Mouse (Mus musculus) forebrain, embryonic 16.5 days (tissue): ENCODE data around the gene Arl16. TPM values are rescaled to one million over a fixed set of nuclear protein-coding genes. Genes with fewer than 3 reads are reported as not detected.

ENCODE experiments used
- ATAC-seq: fragments of 200-750 bp; cut with Nextera tagmentation; 2 replicates; pipeline ENCODE4 v1.8.0; 2017; ENCODE audit warnings: mild to moderate bottlenecking, moderate library complexity
- H3K27ac ChIP-seq: fragments of 300-500 bp; sonication (generic); 2 replicates; pipeline ENCODE4 v1.5.1; 2014; ENCODE audit warnings: low read length, control low read depth
- H3K27me3 ChIP-seq: fragments of 300-500 bp; sonication (generic); replicated peaks from 2 replicates; pipeline ENCODE4 v1.6.1; 2014; ENCODE audit warnings: low read length; ENCODE audit not compliant: control insufficient read depth, insufficient read depth
- H3K36me3 ChIP-seq: fragments of 300-500 bp; sonication (generic); 2 replicates; pipeline ENCODE4 v1.6.1; 2014; ENCODE audit not compliant: control insufficient read depth, insufficient read depth
- H3K4me1 ChIP-seq: fragments of 300-500 bp; sonication (generic); replicated peaks from 2 replicates; pipeline ENCODE4 v1.6.1; 2014; ENCODE audit warnings: low read length; ENCODE audit not compliant: control insufficient read depth, insufficient read depth
- H3K4me2 ChIP-seq: fragments of 300-500 bp; sonication (generic); 2 replicates; pipeline ENCODE4 v1.6.1; 2014; ENCODE audit warnings: mild to moderate bottlenecking, low read length, control low read depth
- H3K4me3 ChIP-seq: fragments of 300-500 bp; sonication (generic); replicated peaks from 2 replicates; pipeline ENCODE4 v1.5.1; 2014; ENCODE audit warnings: mild to moderate bottlenecking, low read length, control low read depth
- H3K9ac ChIP-seq: fragments of 300-500 bp; sonication (generic); replicated peaks from 2 replicates; pipeline ENCODE4 v1.6.1; 2014; ENCODE audit warnings: low read depth, low read length, control low read depth
- H3K9me3 ChIP-seq: fragments of 300-500 bp; sonication (generic); 2 replicates; pipeline ENCODE4 v1.6.1; 2016; ENCODE audit warnings: low read length; ENCODE audit not compliant: control insufficient read depth
- WGBS: fragments of 180-500 bp; shearing (Covaris S2); extraction: QIAGEN DNeasy Blood & Tissue Kit; methylation state at CpG from one replicate; pipeline ENCODE4 v1.1.7; 2014; 5-methylcytosine and 5-hydroxymethylcytosine counted together
- polyA plus RNA-seq: library from polyadenylated mRNA; unstranded; fragments of >200 nt; fragmentation: Nextera tagmentation; extraction: Ambion mirVana; gene quantifications from 2 replicates; pipeline ENCODE4 v1.2.1, GENCODE M21; 2015

Gene Arl16
- polyA plus RNA-seq, 1 experiment from 2014 or later, result 56.4 TPM

- Histone ChIP-seq H3K27ac (peak within 1 kb of the TSS; percentile 80), H3K27me3 (no peaks in the 10 kb centered on the region), H3K4me2 (peak within 1 kb of the TSS; percentile 98), H3K36me3 (peaks cover 10% of the 10 kb centered on the region), H3K9ac (peak within 1 kb of the TSS; percentile 99), H3K4me1 (peaks cover 22% of the 10 kb centered on the region), H3K4me3 (peak within 1 kb of the TSS; percentile 97), H3K9me3 (no peaks in the 10 kb centered on the region)
- ATAC-seq, result peak; percentile 96
- WGBS, result 5% methylated on average over 62 of the region's 62 CpGs
Measured at GRCm38 (mm10) chr11:120457772-120458751, 9.3 kb downstream of the Arl16 start, which contains the start of the genes Oxld1 and Ccdc137. Gene Oxld1, minus strand, starts transcription at chr11:120458068. Gene Ccdc137, plus strand, starts transcription at chr11:120458115.

GRCm38 (mm10) chr11:120457370-120457769 lies 10.0 kb downstream of the Arl16 start:
- WGBS, result 36% methylated on average over 14 of the region's 14 CpGs
- Histone ChIP-seq H3K27ac (peak overlapping the region; percentile 80), H3K4me2 (peak overlapping the region; percentile 98), H3K36me3 (peaks cover 8% of the 10 kb centered on the region), H3K27me3 (no peaks in the 10 kb centered on the region), H3K4me1 (peaks cover 22% of the 10 kb centered on the region), H3K9me3 (no peaks in the 10 kb centered on the region), H3K4me3 (peak overlapping the region; percentile 97), H3K9ac (peak overlapping the region; percentile 99)
- no peak for ATAC-seq

- WGBS, result 96% methylated on average over 7 of the region's 7 CpGs
- H3K4me2 ChIP-seq, result no peak overlapping the region
- no peak overlapping the region for H3K27ac ChIP-seq
- no peaks in the 10 kb centered on the region for H3K36me3 ChIP-seq
- no peak overlapping the region for H3K4me3 ChIP-seq
- ATAC-seq, result no peak
- H3K9me3 ChIP-seq, result no peaks in the 10 kb centered on the region
- no peaks in the 10 kb centered on the region for H3K27me3 ChIP-seq
- no peak overlapping the region for H3K9ac ChIP-seq
- peaks cover 22% of the 10 kb centered on the region for H3K4me1 ChIP-seq
Measured at GRCm38 (mm10) chr11:120455413-120455812, 12.0 kb downstream of the Arl16 start.

- Histone ChIP-seq H3K4me2 (no peak overlapping the region), H3K27me3 (no peaks in the 10 kb centered on the region), H3K9ac (no peak overlapping the region), H3K4me3 (no peak overlapping the region), H3K4me1 (peaks cover 22% of the 10 kb centered on the region), H3K36me3 (no peaks in the 10 kb centered on the region), H3K9me3 (no peaks in the 10 kb centered on the region), H3K27ac (no peak overlapping the region)
- ATAC-seq, result no peak
- WGBS, result 95% methylated on average over 4 of the region's 4 CpGs
Measured at GRCm38 (mm10) chr11:120454965-120455364, 12.4 kb downstream of the Arl16 start.

GRCm38 (mm10) chr11:120453306-120453705 lies 14.1 kb downstream of the Arl16 start, which contains the start of gene Pde6g:
Gene Pde6g, minus strand, starts transcription at chr11:120453500.
- ATAC-seq, result no peak
- H3K4me1 ChIP-seq, result peaks cover 10% of the 10 kb centered on the region
- no peak within 1 kb of the TSS for H3K4me3 ChIP-seq
- no peak within 1 kb of the TSS for H3K9ac ChIP-seq
- no peak within 1 kb of the TSS for H3K4me2 ChIP-seq
- no peaks in the 10 kb centered on the region for H3K36me3 ChIP-seq
- H3K27ac ChIP-seq, result no peak within 1 kb of the TSS
- 93% methylated on average over 4 of the region's 4 CpGs for WGBS
- H3K9me3 ChIP-seq, result no peaks in the 10 kb centered on the region
- no peaks in the 10 kb centered on the region for H3K27me3 ChIP-seq

- H3K9ac ChIP-seq, result no peak overlapping the region
- 58% methylated on average over 3 of the region's 3 CpGs for WGBS
- H3K4me1 ChIP-seq, result peaks cover 6% of the 10 kb centered on the region
- H3K36me3 ChIP-seq, result no peaks in the 10 kb centered on the region
- no peaks in the 10 kb centered on the region for H3K27me3 ChIP-seq
- no peaks in the 10 kb centered on the region for H3K9me3 ChIP-seq
- no peak overlapping the region for H3K4me3 ChIP-seq
- H3K4me2 ChIP-seq, result no peak overlapping the region
- H3K27ac ChIP-seq, result no peak overlapping the region
- ATAC-seq, result no peak
Measured at GRCm38 (mm10) chr11:120452246-120452645, 15.2 kb downstream of the Arl16 start.

GRCm38 (mm10) chr11:120447179-120447578 lies 20.2 kb downstream of the Arl16 start:
- Histone ChIP-seq H3K36me3 (no peaks in the 10 kb centered on the region), H3K4me2 (no peak overlapping the region), H3K9me3 (no peaks in the 10 kb centered on the region), H3K4me1 (no peaks in the 10 kb centered on the region), H3K27me3 (no peaks in the 10 kb centered on the region), H3K27ac (no peak overlapping the region), H3K4me3 (no peak overlapping the region), H3K9ac (no peak overlapping the region)
- ATAC-seq, result no peak
- WGBS, result 83% methylated on average over 7 of the region's 7 CpGs

GRCm38 (mm10) chr11:120445475-120445874 lies 21.9 kb downstream of the Arl16 start:
- Histone ChIP-seq H3K27ac (no peak overlapping the region), H3K4me3 (no peak overlapping the region), H3K9ac (no peak overlapping the region), H3K4me2 (no peak overlapping the region), H3K9me3 (no peaks in the 10 kb centered on the region), H3K36me3 (no peaks in the 10 kb centered on the region), H3K4me1 (no peaks in the 10 kb centered on the region), H3K27me3 (no peaks in the 10 kb centered on the region)
- no peak for ATAC-seq
- 72% methylated on average over 3 of the region's 3 CpGs for WGBS

GRCm38 (mm10) chr11:120444106-120444505 lies 23.3 kb downstream of the Arl16 start:
- H3K9me3 ChIP-seq, result no peaks in the 10 kb centered on the region
- no peak for ATAC-seq
- no peaks in the 10 kb centered on the region for H3K4me1 ChIP-seq
- no peaks in the 10 kb centered on the region for H3K36me3 ChIP-seq
- no peak overlapping the region for H3K27ac ChIP-seq
- 83% methylated on average over 6 of the region's 6 CpGs for WGBS
- no peaks in the 10 kb centered on the region for H3K27me3 ChIP-seq
- H3K9ac ChIP-seq, result no peak overlapping the region
- no peak overlapping the region for H3K4me3 ChIP-seq
- H3K4me2 ChIP-seq, result no peak overlapping the region
